Mouse (Mus musculus) intestine, embryonic 14.5 days (tissue): ENCODE measurements at regions not wholly inside any gene's neighbourhood (a gene's known extent, or its start where the extent isn't known, plus 50 kb on each side); places are given as distances from the start of the nearest gene placed in this dataset.
"Not testable (repeated sequence)": the region's sequence is repeated elsewhere in the genome, so short reads cannot be mapped to it uniquely, and the experiment has no call there.

Source experiments
- ATAC-seq: fragments of 200-750 bp; cut with Nextera tagmentation; replicated peaks from 2 replicates; pipeline ENCODE4 v1.8.0; 2017; ENCODE audit warnings: low read depth, moderate number of reproducible peaks, moderate TSS enrichment, moderate library complexity; ENCODE audit not compliant: low FRiP score, low TSS enrichment
- DNase-seq: peaks from one replicate; pipeline ENCODE4 v3.0.0-alpha.2; 2018; ENCODE audit warnings: low spot score
- H3K27ac ChIP-seq: fragments of 300-500 bp; sonication (generic); 2 replicates; pipeline ENCODE4 v1.5.1; 2014; ENCODE audit warnings: low read depth, mild to moderate bottlenecking, control low read depth
- H3K27me3 ChIP-seq: fragments of 300-500 bp; sonication (generic); replicated peaks from 2 replicates; pipeline ENCODE4 v1.6.1; 2014; ENCODE audit warnings: low read length, control low read depth; ENCODE audit not compliant: control insufficient read depth, insufficient read depth
- H3K36me3 ChIP-seq: fragments of 300-500 bp; sonication (generic); 2 replicates; pipeline ENCODE4 v1.6.1; 2014; ENCODE audit warnings: low read length, control low read depth; ENCODE audit not compliant: control insufficient read depth, insufficient read depth
- H3K4me1 ChIP-seq: fragments of 300-500 bp; sonication (generic); replicated peaks from 2 replicates; pipeline ENCODE4 v1.6.1; 2014; ENCODE audit warnings: low read length, control low read depth, mixed read lengths; ENCODE audit not compliant: control insufficient read depth, insufficient read depth
- H3K4me2 ChIP-seq: fragments of 300-500 bp; sonication (generic); 2 replicates; pipeline ENCODE4 v1.6.1; 2014; ENCODE audit warnings: low read length
- H3K4me3 ChIP-seq: fragments of 300-500 bp; sonication (generic); 2 replicates; pipeline ENCODE4 v1.5.1; 2014; ENCODE audit warnings: low read depth, low read length, control low read depth, mixed read lengths
- H3K9ac ChIP-seq: fragments of 300-500 bp; sonication (generic); 2 replicates; pipeline ENCODE4 v1.6.1; 2014; ENCODE audit warnings: mild to moderate bottlenecking, low read length
- H3K9me3 ChIP-seq: fragments of 300-500 bp; sonication (generic); 2 replicates; pipeline ENCODE4 v1.6.1; 2016; ENCODE audit warnings: low read length, control low read depth; ENCODE audit not compliant: control insufficient read depth
- WGBS: fragments of 180-500 bp; shearing (Covaris S2); extraction: QIAGEN DNeasy Blood & Tissue Kit; methylation state at CpG from one replicate; pipeline ENCODE4 v1.1.7; 2014; 5-methylcytosine and 5-hydroxymethylcytosine counted together

DNA sequence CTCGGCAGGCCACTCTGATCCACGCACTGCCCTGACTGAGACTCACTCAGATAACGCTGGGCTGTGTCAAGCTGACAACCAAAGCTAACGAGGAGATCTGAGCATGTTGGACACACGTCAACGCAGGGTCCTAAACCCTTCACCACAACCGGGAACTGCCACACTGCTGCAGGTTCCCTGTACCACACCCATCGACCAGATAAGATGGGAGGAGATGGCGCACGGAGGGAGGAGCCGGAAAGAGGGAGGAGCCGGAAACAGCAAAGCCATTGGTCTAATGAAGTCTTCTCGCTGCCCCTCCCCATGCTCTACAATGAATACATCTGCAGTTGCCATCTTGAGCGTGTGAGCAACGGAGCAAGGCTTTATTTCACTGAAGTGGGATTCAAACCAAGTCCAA lies 182.9 kb upstream of the Rpl38 start:
- WGBS: 57% methylated on average over 15 of the region's 15 CpGs
- H3K4me2 ChIP-seq: no peak overlapping the region
- H3K9me3 ChIP-seq: no peaks in the 10 kb centered on the region
- no peak for ATAC-seq
- no peak overlapping the region for H3K4me3 ChIP-seq
- H3K4me1 ChIP-seq: peaks cover 6% of the 10 kb centered on the region
- no peak for DNase-seq
- H3K36me3 ChIP-seq: no peaks in the 10 kb centered on the region
- no peaks in the 10 kb centered on the region for H3K27me3 ChIP-seq
- no peak overlapping the region for H3K27ac ChIP-seq
- no peak overlapping the region for H3K9ac ChIP-seq

DNA sequence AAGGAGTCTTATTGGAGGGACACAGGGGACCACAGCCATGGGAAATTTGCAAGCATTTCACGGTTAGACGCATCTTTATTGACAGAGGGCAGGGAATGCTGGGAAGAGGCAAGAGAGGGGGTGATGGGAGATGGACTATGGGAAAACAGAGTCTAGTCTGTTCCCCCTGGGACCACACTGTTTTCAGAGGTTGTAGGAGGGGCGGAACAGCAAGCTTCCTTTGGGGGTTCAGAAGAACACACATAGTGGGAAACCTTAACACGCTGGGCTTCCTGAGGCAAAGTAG lies 183.7 kb upstream of the Rpl38 start:
- H3K4me2 ChIP-seq: no peak overlapping the region
- 92% methylated on average over 4 of the region's 4 CpGs for WGBS
- H3K9me3 ChIP-seq: no peaks in the 10 kb centered on the region
- no peak for ATAC-seq
- no peak overlapping the region for H3K27ac ChIP-seq
- no peaks in the 10 kb centered on the region for H3K36me3 ChIP-seq
- H3K9ac ChIP-seq: no peak overlapping the region
- H3K4me3 ChIP-seq: no peak overlapping the region
- no peak for DNase-seq
- H3K4me1 ChIP-seq: peaks cover 6% of the 10 kb centered on the region
- 0 out of 2 replicates have a peak, but pooled peaks cover 4% of the 10 kb centered on the region for H3K27me3 ChIP-seq

DNA sequence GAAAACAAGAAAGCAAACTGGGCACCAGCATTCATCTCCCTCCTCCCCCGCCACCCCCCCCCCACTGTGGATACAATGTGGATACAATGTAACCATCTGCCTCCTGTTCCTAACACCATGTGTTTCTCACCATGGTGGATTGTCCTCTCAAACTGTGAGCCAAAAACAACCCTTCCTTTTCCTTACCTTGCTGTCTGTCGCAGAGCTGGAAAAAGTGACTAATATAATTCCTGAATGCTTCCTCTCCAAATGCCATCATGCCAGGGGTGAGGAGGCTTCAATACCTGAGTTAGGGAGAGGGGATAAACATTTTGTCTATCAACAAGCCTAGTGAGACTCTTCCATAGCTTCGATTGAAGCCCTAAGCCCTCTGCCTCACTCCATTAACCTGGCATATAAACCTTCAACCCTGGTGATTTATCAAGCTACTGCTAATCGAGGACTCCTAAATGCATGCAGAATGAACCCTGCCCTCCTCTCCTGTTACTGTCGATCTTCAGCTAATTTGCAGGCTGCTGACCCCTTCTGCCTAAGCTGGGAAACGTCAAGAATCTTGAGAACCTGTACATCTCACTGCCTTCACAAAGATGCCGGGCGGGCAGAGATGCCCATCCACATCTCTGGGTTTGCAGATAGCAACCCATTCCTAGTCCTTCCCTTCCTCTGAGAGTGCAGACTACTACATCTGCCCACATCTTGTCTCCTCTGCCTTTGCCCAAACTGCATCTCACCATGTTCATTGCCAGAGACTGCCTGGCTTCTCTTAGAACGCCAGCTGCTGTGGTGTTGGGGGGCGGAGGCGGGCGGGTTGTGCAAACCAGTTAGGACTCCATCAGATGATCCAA lies 184.3 kb upstream of the Rpl38 start:
- H3K4me3 ChIP-seq: no peak overlapping the region
- H3K4me1 ChIP-seq: peaks cover 6% of the 10 kb centered on the region
- no peaks in the 10 kb centered on the region for H3K9me3 ChIP-seq
- WGBS: 64% methylated on average over 12 of the region's 12 CpGs
- DNase-seq (no peak), ATAC-seq (no peak)
- H3K27me3 ChIP-seq: 0 out of 2 replicates have a peak, but pooled peaks cover 4% of the 10 kb centered on the region
- H3K4me2 ChIP-seq: no peak overlapping the region
- H3K9ac ChIP-seq: no peak overlapping the region
- H3K36me3 ChIP-seq: no peaks in the 10 kb centered on the region
- no peak overlapping the region for H3K27ac ChIP-seq

DNA sequence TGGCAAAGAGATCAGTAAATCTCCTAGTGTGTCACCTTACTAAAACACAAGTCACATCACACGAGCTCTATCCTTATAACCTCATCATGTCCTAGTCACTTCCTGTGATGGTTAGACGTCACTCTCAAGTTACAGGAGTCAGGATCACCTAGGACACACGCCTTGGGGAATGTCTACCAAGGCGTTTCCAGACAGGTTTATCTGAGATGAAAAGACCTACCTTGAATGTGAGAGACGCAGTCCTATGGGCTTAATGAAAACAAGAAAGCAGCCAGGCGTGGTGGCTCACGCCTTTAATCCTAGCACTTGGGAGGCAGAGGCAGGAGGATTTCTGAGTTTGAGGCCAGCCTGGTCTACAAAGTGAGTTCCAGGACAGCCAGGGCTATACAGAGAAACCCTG lies 185.0 kb upstream of the Rpl38 start:
- not testable (repeated sequence) for DNase-seq, H3K4me2 ChIP-seq, H3K27me3 ChIP-seq, H3K4me3 ChIP-seq, H3K27ac ChIP-seq, H3K9ac ChIP-seq, H3K9me3 ChIP-seq, H3K36me3 ChIP-seq, ATAC-seq, H3K4me1 ChIP-seq
- 88% methylated on average over 7 of the region's 7 CpGs for WGBS

DNA sequence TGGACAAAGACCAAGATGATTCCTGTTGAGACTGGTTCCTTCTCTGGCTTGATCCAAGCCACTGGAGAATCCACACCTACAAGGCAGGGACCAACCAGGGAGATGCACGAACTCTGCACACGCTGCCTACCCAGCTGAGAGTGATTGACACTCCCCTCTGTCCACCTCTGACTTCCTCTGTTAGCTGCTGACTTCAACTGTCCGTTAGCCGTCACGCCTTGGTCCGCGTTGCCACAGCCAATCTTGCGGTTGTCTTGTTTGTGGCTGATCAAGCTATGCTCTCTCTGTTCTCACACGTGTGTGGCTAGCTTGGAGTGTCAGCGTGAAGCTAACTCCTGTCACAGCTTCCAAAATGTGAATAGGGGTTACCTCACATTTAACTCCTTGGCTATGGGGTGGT lies 186.3 kb upstream of the Rpl38 start:
- Histone ChIP-seq H3K9ac (no peak overlapping the region), H3K4me1 (peaks cover 6% of the 10 kb centered on the region), H3K36me3 (no peaks in the 10 kb centered on the region), H3K4me2 (no peak overlapping the region), H3K9me3 (no peaks in the 10 kb centered on the region), H3K27ac (no peak overlapping the region), H3K27me3 (0 out of 2 replicates have a peak, but pooled peaks cover 4% of the 10 kb centered on the region), H3K4me3 (no peak overlapping the region)
- ATAC-seq (no peak), DNase-seq (no peak)
- WGBS: 83% methylated on average over 10 of the region's 10 CpGs

DNA sequence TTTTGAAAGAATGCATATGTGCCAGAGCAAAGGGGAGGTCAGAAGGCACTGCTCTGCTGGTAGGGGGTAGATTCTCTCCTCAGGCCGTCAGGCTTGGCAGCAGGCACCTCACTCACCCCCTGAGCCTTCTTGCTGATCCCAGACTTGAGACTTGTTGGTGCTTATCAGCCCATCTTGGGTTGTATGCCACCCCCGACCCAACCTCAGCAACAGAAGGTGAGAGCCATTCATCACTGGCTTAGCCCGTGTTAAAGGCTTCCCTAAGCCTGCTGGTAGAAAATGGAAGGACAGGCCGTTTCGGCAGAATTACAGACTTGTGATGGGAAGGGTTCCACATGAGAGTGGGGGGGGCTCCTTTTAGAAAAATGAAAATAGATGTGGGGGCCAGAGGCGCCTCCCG lies 187.3 kb upstream of the Rpl38 start:
- Histone ChIP-seq H3K4me2 (no peak overlapping the region), H3K27me3 (0 out of 2 replicates have a peak, but pooled peaks cover 4% of the 10 kb centered on the region), H3K27ac (no peak overlapping the region), H3K9me3 (no peaks in the 10 kb centered on the region), H3K4me1 (no peaks in the 10 kb centered on the region; the same call in 1 of the 2 replicates), H3K4me3 (no peak overlapping the region), H3K36me3 (no peaks in the 10 kb centered on the region), H3K9ac (no peak overlapping the region)
- WGBS: 54% methylated on average over 7 of the region's 7 CpGs
- no peak for ATAC-seq
- DNase-seq: no peak

DNA sequence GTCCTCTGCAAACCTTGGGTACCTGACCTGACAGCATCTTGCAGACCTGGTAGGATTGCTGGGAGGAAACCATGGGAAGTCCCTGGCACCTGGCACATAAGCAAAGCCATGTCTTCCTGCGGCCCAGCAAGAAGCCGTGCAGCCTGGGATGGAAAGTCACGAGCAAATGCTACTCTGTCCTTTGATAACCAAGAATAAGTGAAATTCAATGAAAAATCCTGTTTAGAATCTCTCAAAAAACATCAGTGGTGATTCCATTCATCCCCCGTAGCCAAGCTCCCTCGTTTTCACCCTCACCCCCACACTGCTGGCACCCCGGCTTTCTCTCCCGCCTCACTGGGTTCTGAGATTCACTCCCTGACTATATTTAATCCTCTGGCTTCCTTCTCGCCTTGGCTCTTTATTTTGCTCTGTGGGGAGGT lies 188.2 kb upstream of the Rpl38 start:
- H3K9me3 ChIP-seq: no peaks in the 10 kb centered on the region
- 0 out of 2 replicates have a peak, but pooled peaks cover 4% of the 10 kb centered on the region for H3K27me3 ChIP-seq
- 82% methylated on average over 8 of the region's 8 CpGs for WGBS
- no peak overlapping the region for H3K4me3 ChIP-seq
- H3K4me2 ChIP-seq: no peak overlapping the region
- DNase-seq (no peak), ATAC-seq (no peak)
- H3K36me3 ChIP-seq: no peaks in the 10 kb centered on the region
- no peak overlapping the region for H3K27ac ChIP-seq
- H3K9ac ChIP-seq: no peak overlapping the region
- no peaks in the 10 kb centered on the region; the same call in 1 of the 2 replicates for H3K4me1 ChIP-seq

DNA sequence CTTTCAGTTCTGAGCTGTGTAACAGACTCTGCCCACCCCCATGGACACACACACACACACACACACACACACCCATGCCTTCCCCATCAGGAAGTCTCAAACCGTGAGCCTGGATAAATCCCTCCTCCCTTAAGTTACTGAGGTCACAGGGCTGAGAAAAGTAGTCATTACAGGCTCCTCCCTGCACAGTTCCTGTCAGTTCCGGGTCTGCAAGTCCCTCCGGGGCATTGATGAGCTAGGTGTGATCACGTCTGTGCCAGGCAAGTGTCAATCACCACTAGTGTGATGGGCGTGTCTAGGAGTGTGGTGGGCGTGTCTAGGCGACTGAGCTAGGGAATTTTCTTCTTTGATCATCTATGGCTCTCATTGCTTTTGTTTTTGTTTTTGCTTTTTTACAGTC lies 189.6 kb upstream of the Rpl38 start:
- H3K27me3 ChIP-seq: 0 out of 2 replicates have a peak, but pooled peaks cover 4% of the 10 kb centered on the region
- no peak overlapping the region for H3K4me3 ChIP-seq
- H3K4me1 ChIP-seq: no peaks in the 10 kb centered on the region; the same call in 1 of the 2 replicates
- 14% methylated on average over 7 of the region's 7 CpGs for WGBS
- no peak for DNase-seq
- no peak overlapping the region for H3K9ac ChIP-seq
- no peak overlapping the region for H3K27ac ChIP-seq
- no peaks in the 10 kb centered on the region for H3K36me3 ChIP-seq
- ATAC-seq: no peak
- H3K9me3 ChIP-seq: no peaks in the 10 kb centered on the region
- 0 out of 2 replicates have a peak overlapping the region, but pooled peaks have one; percentile 4 for H3K4me2 ChIP-seq

DNA sequence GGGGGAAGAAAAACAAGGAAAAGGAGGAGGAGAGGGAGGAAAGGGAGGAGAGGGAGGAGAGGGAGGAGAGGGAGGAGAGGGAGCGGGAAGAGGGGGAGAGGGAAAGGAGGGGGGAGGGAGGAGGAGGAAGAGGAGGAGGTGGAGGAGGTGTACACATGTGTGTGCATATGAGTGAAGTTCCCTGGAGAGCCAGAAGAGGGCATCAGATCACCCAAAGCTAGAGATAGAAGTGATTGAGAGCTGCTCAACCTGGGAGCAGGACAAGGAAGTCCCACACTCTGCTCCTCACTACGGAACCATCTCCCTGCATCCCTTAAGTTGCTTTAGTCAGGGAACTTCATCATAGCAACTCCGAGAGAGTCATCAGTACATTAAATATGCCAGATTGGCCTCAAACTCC lies 191.0 kb upstream of the Rpl38 start:
- H3K4me1 ChIP-seq: peaks cover 5% of the 10 kb centered on the region; the same call in 1 of the 2 replicates
- no peak overlapping the region for H3K9ac ChIP-seq
- WGBS: 56% methylated on average over 3 of the region's 3 CpGs
- no peaks in the 10 kb centered on the region for H3K36me3 ChIP-seq
- 0 out of 2 replicates have a peak, but pooled peaks cover 6% of the 10 kb centered on the region for H3K27me3 ChIP-seq
- no peak for DNase-seq
- H3K4me3 ChIP-seq: no peak overlapping the region
- H3K4me2 ChIP-seq: no peak overlapping the region
- H3K9me3 ChIP-seq: no peaks in the 10 kb centered on the region
- ATAC-seq: no peak
- no peak overlapping the region for H3K27ac ChIP-seq
